Mouse (Mus musculus) heart, embryonic 15.5 days (tissue): ENCODE results near the gene Sult2a4. TPM values are rescaled to one million over a fixed set of nuclear protein-coding genes. Genes with fewer than 3 reads are reported as not detected.
"Not testable (repeated sequence)": the region's sequence is repeated elsewhere in the genome, so short reads cannot be mapped to it uniquely, and the experiment has no call there.

Source experiments
- ATAC-seq: fragments of 200-750 bp; cut with Nextera tagmentation; replicated peaks from 2 replicates; pipeline ENCODE4 v1.8.0; 2017; ENCODE audit warnings: low read depth, moderate TSS enrichment; ENCODE audit not compliant: insufficient number of reproducible peaks, insufficient read depth, low FRiP score
- H3K27ac ChIP-seq: fragments of 300-500 bp; sonication (generic); 2 replicates; pipeline ENCODE4 v1.5.1; 2015; ENCODE audit warnings: mild to moderate bottlenecking, inconsistent platforms
- H3K27me3 ChIP-seq: fragments of 300-500 bp; sonication (generic); 2 replicates; pipeline ENCODE4 v1.6.1; 2015; ENCODE audit warnings: inconsistent platforms
- H3K36me3 ChIP-seq: fragments of 300-500 bp; sonication (generic); 2 replicates; pipeline ENCODE4 v1.6.1; 2015; ENCODE audit warnings: mild to moderate bottlenecking, inconsistent platforms
- H3K4me1 ChIP-seq: fragments of 300-500 bp; sonication (generic); replicated peaks from 2 replicates; pipeline ENCODE4 v1.6.1; 2015; ENCODE audit warnings: inconsistent platforms
- H3K4me2 ChIP-seq: fragments of 300-500 bp; sonication (generic); 2 replicates; pipeline ENCODE4 v1.6.1; 2015; ENCODE audit warnings: inconsistent platforms, mild to moderate bottlenecking, moderate library complexity
- H3K4me3 ChIP-seq: fragments of 300-500 bp; sonication (generic); 2 replicates; pipeline ENCODE4 v1.5.1; 2015; ENCODE audit warnings: mild to moderate bottlenecking, inconsistent platforms
- H3K9ac ChIP-seq: fragments of 300-500 bp; sonication (generic); 2 replicates; pipeline ENCODE4 v1.6.1; 2015; ENCODE audit warnings: mild to moderate bottlenecking, inconsistent platforms
- H3K9me3 ChIP-seq: fragments of 300-500 bp; sonication (generic); replicated peaks from 2 replicates; pipeline ENCODE4 v1.6.1; 2016; ENCODE audit warnings: inconsistent platforms
- WGBS: fragments of 180-500 bp; shearing (Covaris S2); methylation state at CpG from one replicate; pipeline ENCODE4 v1.1.7; 2015; ENCODE audit warnings: mixed read lengths; 5-methylcytosine and 5-hydroxymethylcytosine counted together
- polyA plus RNA-seq: library from polyadenylated mRNA; unstranded; fragments of >200 nt; fragmentation: Nextera tagmentation; extraction: Ambion mirVana; gene quantifications from 2 replicates; pipeline ENCODE4 v1.2.1, GENCODE M21; 2015

Sult2a4 gene
- polyA plus RNA-seq, result not detected in 2 replicates

GRCm38 (mm10) chr7:13989507-13989906, at the start of gene Sult2a4:
TSS of gene Sult2a4 (minus strand) at chr7:13989607.
- WGBS, result 86% methylated on average over 6 of the region's 6 CpGs
- H3K27ac ChIP-seq, ATAC-seq: not testable (repeated sequence)

DNA sequence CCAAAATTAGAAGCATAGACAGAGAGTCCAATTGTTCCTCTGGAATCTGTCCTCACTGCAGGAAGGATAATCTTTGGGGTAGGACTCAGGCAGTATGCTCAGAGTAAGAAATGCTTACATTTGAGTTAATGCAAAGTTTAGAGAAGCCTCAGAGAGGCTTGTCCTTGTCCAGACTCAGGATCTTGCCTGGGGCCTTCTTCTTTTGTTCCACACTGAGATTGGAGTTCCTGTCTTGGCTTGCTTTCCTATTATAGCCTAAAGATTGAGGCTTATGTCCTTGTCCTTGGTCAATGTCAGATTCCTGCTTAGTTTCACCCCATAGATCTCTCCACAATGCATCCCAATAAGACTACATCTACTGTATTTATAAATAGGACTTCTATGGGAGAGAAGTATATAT, 41.4 kb upstream of the Sult2a4 start:
- H3K36me3 ChIP-seq, H3K9me3 ChIP-seq, H3K9ac ChIP-seq, H3K27ac ChIP-seq, H3K4me2 ChIP-seq, H3K4me1 ChIP-seq, H3K27me3 ChIP-seq, H3K4me3 ChIP-seq, ATAC-seq: not testable (repeated sequence)

More at GRCm38 (mm10) chr7:13989507-13989906, at the start of gene Sult2a4:
- not testable (repeated sequence) for H3K9me3 ChIP-seq, H3K4me2 ChIP-seq, H3K27me3 ChIP-seq, H3K9ac ChIP-seq, H3K36me3 ChIP-seq, H3K4me3 ChIP-seq, H3K4me1 ChIP-seq

GRCm38 (mm10) chr7:14013083-14013482, 23.7 kb upstream of the Sult2a4 start:
- ATAC-seq, result no peak

GRCm38 (mm10) chr7:14010686-14011085, 21.3 kb upstream of the Sult2a4 start:
- not testable (repeated sequence) for H3K27ac ChIP-seq, H3K4me3 ChIP-seq, H3K27me3 ChIP-seq, H3K4me1 ChIP-seq, H3K36me3 ChIP-seq, H3K9me3 ChIP-seq, H3K9ac ChIP-seq, H3K4me2 ChIP-seq, ATAC-seq

More at GRCm38 (mm10) chr7:14013083-14013482, 23.7 kb upstream of the Sult2a4 start:
- H3K9ac ChIP-seq, result no peak overlapping the region
- H3K27me3 ChIP-seq, result no peaks in the 10 kb centered on the region
- no peak overlapping the region for H3K4me2 ChIP-seq
- no peaks in the 10 kb centered on the region for H3K9me3 ChIP-seq
- WGBS, result 66% methylated on average over 8 of the region's 8 CpGs
- H3K27ac ChIP-seq, result no peak overlapping the region
- H3K4me3 ChIP-seq, result no peak overlapping the region
- H3K36me3 ChIP-seq, result no peaks in the 10 kb centered on the region
- no peaks in the 10 kb centered on the region for H3K4me1 ChIP-seq

Other genes starting within 250 kb of the Sult2a4 start
- gene Sult2a1, start 152.2 kb downstream of the Sult2a4 start, polyA plus RNA-seq, result not detected in 2 replicates
- gene Sult2a3, start 133.4 kb upstream of the Sult2a4 start, polyA plus RNA-seq, result not detected in 2 replicates